ENCODE assay signal across 9 mouse cellular contexts in the genomic region with DNA sequence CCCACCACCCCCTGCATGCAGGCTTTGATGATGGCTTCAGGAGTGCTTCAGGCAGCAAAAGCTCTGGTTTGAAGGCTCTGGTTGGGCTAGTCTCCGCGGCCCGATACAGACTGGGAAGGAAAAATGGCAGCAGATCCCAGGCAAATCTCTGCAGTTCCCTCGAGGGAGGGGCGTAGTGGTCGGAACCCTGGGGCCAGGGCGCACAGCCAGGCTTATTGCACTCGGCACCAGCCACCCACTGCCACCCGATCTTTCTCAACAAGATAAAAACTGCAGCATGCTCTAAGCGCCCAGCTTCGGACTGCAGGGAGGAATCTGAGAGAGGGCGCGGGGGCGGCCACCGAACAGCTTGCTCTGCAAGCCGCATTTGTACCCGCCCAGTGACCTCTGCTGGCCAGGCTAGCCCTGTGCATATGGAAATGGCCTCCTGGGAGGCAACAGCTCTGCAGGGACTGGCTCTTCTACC. TPM values are rescaled to one million over a fixed set of nuclear protein-coding genes. Genes with fewer than 3 reads are reported as not detected.
DNase-seq lines count a peak whose midpoint lies in the region; ATAC-seq and TF ChIP-seq lines count a peak whose summit lies in the region.
"Had no signal": no experiment of that assay in that cellular context is flagged by ENCODE, and none has a peak within 500 bp of the region (broad histone marks: within the 10 kb centered on the region; RNA-seq: fewer than 3 reads in every experiment).

No protein-coding gene starts in this region.

- no peak overlapping the region for H3K4me3 ChIP-seq in liver, embryonic 12.5 days
- no peak overlapping the region for H3K4me3 ChIP-seq in liver, embryonic 14.5 days (ENCODE audit: insufficient read depth in 1 of 2, low read depth in 2 of 2, low read length in 2 of 2)

- TF ChIP-seq CTCF in liver, embryonic 14.5 days (IDR thresholded peaks at IDR 0.05; ENCODE audit: low read depth), result peak; percentile 35; the same call in 1 of the 2 replicates

- peak; percentile 10 for DNase-seq in liver
- peak; percentile 68 to 72 for DNase-seq in cerebellum, postnatal 14 days
- peak; percentile 40 to 52 for DNase-seq in frontal cortex, postnatal 10 days (ENCODE audit: low spot score in 2 of 2)
- no peak for DNase-seq in liver, embryonic 14.5 days (ENCODE audit: low read depth in 3 of 3, low spot score in 3 of 3)
- peak; percentile 60 to 64 for DNase-seq in right cerebral cortex, postnatal 10 days (ENCODE audit: low spot score in 2 of 2)

- no peak overlapping the region for H3K4me2 ChIP-seq in liver, embryonic 12.5 days
- no peak overlapping the region for H3K4me2 ChIP-seq in liver, embryonic 14.5 days (ENCODE audit: low read depth)

- no peak for TF ChIP-seq EP300 in liver, embryonic 14.5 days (IDR thresholded peaks at IDR 0.05; ENCODE audit: low read depth)

- 9% methylated on average over 17 of the region's 17 CpGs for WGBS in liver, embryonic 12.5 days (ENCODE audit: insufficient replicate concordance)
- 8% methylated on average over 17 of the region's 17 CpGs for WGBS in liver, embryonic 14.5 days (ENCODE audit: insufficient replicate concordance)

- no peaks in the 10 kb centered on the region for H3K4me1 ChIP-seq in liver, embryonic 12.5 days
- H3K4me1 ChIP-seq in liver, embryonic 14.5 days (replicated peaks; ENCODE audit: control insufficient read depth in 2 of 2, insufficient read depth in 2 of 2, low read length in 1 of 2), result no peaks in the 10 kb centered on the region

- H3K9ac ChIP-seq in liver, embryonic 12.5 days, result no peak overlapping the region
- H3K9ac ChIP-seq in liver, embryonic 14.5 days (replicated peaks), result no peak overlapping the region

- no peak for ATAC-seq in liver, embryonic 12.5 days
- ATAC-seq in inflammation-experienced regulatory T-cells, adult 6 months, result peak; percentile 35
- no peak for ATAC-seq in liver, embryonic 14.5 days (ENCODE audit: insufficient read depth)
- no peak for ATAC-seq in granulocyte monocyte progenitor cell, adult 5-6 weeks (replicated peaks; ENCODE audit: poor library complexity, severe bottlenecking)

- H3K9me3 ChIP-seq in liver, embryonic 12.5 days (replicated peaks), result no peaks in the 10 kb centered on the region
- no peaks in the 10 kb centered on the region for H3K9me3 ChIP-seq in liver, embryonic 14.5 days (ENCODE audit: control insufficient read depth, low read length)

- no peaks in the 10 kb centered on the region for H3K36me3 ChIP-seq in liver, embryonic 12.5 days
- H3K36me3 ChIP-seq in liver, embryonic 14.5 days (replicated peaks; ENCODE audit: control insufficient read depth, insufficient read depth, low read depth), result no peaks in the 10 kb centered on the region

- no peak overlapping the region for H3K27ac ChIP-seq in liver, embryonic 12.5 days
- H3K27ac ChIP-seq in liver, embryonic 14.5 days, result no peak overlapping the region

- peaks cover 27% of the 10 kb centered on the region for H3K27me3 ChIP-seq in liver, embryonic 12.5 days (replicated peaks)
- no peaks in the 10 kb centered on the region; the same call in 1 of the 2 replicates for H3K27me3 ChIP-seq in liver, embryonic 14.5 days (ENCODE audit: control insufficient read depth, insufficient read depth, low read length)

RNA-seq across cellular contexts. Expression of a gene that starts 23.0 kb away (rescaled TPM):
- polyA plus RNA-seq in liver, embryonic 12.5 days (2016; fragmentation: Nextera tagmentation; extraction: Ambion mirVana), result not detected in 2 replicates
- not detected for polyA plus RNA-seq in inflammation-experienced regulatory T-cells, adult 6 months (2017; shearing (Covaris generic))
- not detected in 2 replicates for polyA plus RNA-seq in liver, embryonic 14.5 days (2012; rRNA removed)
- not detected in 2 replicates for polyA plus RNA-seq in liver, embryonic 14.5 days (2014; fragmentation: Nextera tagmentation; extraction: Ambion mirVana)
- total RNA-seq in granulocyte monocyte progenitor cell, adult 5-6 weeks (2014; fragmentation: Nextera tagmentation), result not detected in 2 replicates
- not detected in 2 replicates for total RNA-seq in granulocyte monocyte progenitor cell, adult 5-6 weeks (2017)
- total RNA-seq: left cerebral cortex, postnatal 10 days had no signal

RNA-seq across cellular contexts. Expression of a gene that starts 58.9 kb away (rescaled TPM):
- polyA plus RNA-seq in liver, embryonic 12.5 days (2016; fragmentation: Nextera tagmentation; extraction: Ambion mirVana), result 0.05 TPM in 1 of 2 replicates, not detected in the other
- polyA plus RNA-seq in inflammation-experienced regulatory T-cells, adult 6 months (2017; shearing (Covaris generic)), result under 1 TPM; 0.06 to 0.38 (median 0.28) TPM
- polyA plus RNA-seq in liver, embryonic 14.5 days (2012; rRNA removed), result 0.12 and 0.15 TPM in 2 replicates
- polyA plus RNA-seq in liver, embryonic 14.5 days (2014; fragmentation: Nextera tagmentation; extraction: Ambion mirVana), result 0.05 and 0.06 TPM in 2 replicates
- total RNA-seq in granulocyte monocyte progenitor cell, adult 5-6 weeks (2014; fragmentation: Nextera tagmentation), result not detected in 2 replicates
- 0.04 TPM in 1 of 2 replicates, not detected in the other for total RNA-seq in granulocyte monocyte progenitor cell, adult 5-6 weeks (2017)

Comparison
In these comparisons a context has a peak if more than half of its experiments do, and no peak if none do; other contexts are left out.
1. DNase-seq: peak in liver (single experiment), cerebellum, postnatal 14 days (2 of 2), frontal cortex, postnatal 10 days (2 of 2) and right cerebral cortex, postnatal 10 days (2 of 2); none in liver, embryonic 14.5 days (0 of 3).